Mouse (Mus musculus): ENCODE measurements around the gene Ybey.

Ybey gene

GRCm38 (mm10) chr10:76442178-76443088 is 26.5 kb downstream of the Ybey start, which contains the start of gene Pcnt:
TSS of gene Pcnt (minus strand) at chr10:76442786.
- peak; percentile 99 for DNase-seq

GRCm38 (mm10) chr10:76440281-76440680 is 28.6 kb downstream of the Ybey start, which contains the start of gene AC141477.1:
TSS of gene AC141477.1 (minus strand) at chr10:76440444.
- DNase-seq = no peak

GRCm38 (mm10) chr10:76439107-76439890 is 29.6 kb downstream of the Ybey start:
- no peak for DNase-seq

- no peak for DNase-seq
Measured at GRCm38 (mm10) chr10:76433925-76434324, 35.0 kb downstream of the Ybey start.

DNA sequence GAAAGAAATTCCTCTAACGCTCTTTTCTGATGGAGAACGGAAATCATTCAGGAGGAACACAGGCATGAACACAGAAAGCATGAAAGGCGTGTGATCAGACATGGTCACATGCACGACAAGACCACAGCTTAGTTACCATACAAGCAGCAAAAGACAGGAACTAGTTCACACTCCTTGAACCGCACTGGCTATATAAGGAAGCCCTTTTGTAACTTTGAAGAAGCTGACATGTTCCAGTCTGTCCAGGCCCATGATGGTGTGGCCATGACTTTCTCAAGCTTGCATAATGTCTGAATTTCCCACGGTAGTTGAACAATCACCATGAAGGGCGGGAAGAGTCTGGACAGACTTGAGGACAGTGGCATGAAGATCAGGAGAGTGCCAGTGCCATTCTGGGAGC is 43.2 kb downstream of the Ybey start:
- no peak for DNase-seq

DNA sequence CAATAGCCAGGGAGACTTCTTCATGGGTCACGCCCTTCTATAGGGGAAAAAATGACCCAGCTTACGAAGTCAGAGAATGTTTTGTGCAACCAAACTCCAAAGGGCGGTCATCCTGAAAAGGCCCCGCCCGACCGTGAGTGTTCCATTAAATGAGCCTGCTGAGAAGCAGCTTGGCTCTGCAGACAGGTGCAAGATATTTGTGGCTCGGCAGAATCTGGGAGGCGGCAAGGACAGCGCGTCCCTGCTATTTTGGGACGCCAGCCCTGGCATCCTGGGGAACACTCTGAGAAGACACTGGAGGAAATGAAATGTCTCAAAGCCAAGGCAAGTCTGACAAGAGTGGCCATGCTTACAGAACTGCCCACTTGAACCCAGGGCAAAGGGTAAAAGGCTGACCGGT is 52.1 kb downstream of the Ybey start:
- DNase-seq = no peak
